1 mouse cellular context compared by ENCODE assay signal in the genomic region with DNA sequence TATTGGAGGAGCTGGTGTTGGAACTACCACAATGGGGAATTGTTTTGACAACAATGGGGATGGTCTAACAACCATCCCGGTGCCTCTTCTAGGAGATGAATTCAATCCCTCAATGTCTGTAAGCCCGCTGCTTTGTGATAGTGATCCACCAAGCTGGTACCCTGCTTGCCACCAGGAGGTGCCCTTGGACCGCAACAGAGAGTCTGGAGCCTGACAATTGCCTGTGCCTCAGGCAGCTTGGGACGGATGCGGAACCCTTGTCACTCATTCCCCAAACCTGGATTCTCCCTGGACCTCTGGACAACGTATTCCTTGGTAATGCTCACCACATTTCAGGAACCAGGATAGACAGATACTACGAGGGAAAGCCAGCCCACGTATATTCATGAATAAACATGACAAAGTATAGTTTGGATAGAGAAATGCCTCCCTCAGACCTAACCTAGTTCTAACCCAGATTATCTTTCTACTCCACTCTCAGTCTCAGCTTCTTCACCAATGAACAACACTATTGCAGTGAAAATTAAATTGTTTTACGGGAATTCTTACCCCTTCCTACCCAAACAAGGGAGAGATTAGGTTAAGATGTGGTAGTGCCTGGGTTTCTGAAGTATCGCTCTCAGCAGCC.
A peak's percentile ranks its signal among the peaks of the same experiment; 100 is the strongest.
TF ChIP-seq lines count a peak whose summit lies in the region.

No protein-coding gene starts in this region.

TF ChIP-seq in MEL, 35 proteins besides CTCF, POLR2A, EP300 and RAD21 (continued from another document):
- TF ChIP-seq HCFC1 (IDR thresholded peaks at IDR 0.05; ENCODE audit: low read depth, low read length), result peak; percentile 30; the same call in 1 of the 2 replicates
- TF ChIP-seq ZC3H11A (IDR thresholded peaks at IDR 0.05; ENCODE audit: low read depth, low read length), result peak; percentile 96
- TF ChIP-seq JUND (IDR thresholded peaks at IDR 0.05; ENCODE audit: low read depth, low read length), result no peak
- no peak for TF ChIP-seq BHLHE40 (IDR thresholded peaks at IDR 0.05; ENCODE audit: borderline replicate concordance, low read depth, low read length)
- no peak for TF ChIP-seq POLR2AphosphoS5 (IDR thresholded peaks at IDR 0.05; ENCODE audit: borderline replicate concordance, low read depth, low read length)
- TF ChIP-seq NELFE (IDR thresholded peaks at IDR 0.05; ENCODE audit: low read depth, low read length), result no peak
- peak; percentile 96 for TF ChIP-seq SMC3 (IDR thresholded peaks at IDR 0.05; ENCODE audit: low read depth, low read length)
- peak; percentile 49; the same call in 1 of the 2 replicates for TF ChIP-seq MYC (IDR thresholded peaks at IDR 0.05; ENCODE audit: low read depth, low read length)
- peak; percentile 20; the same call in 1 of the 2 replicates for TF ChIP-seq GATA1 (IDR thresholded peaks at IDR 0.05; ENCODE audit: low read depth, low read length)
- no peak; the same call in 1 of the 2 replicates for TF ChIP-seq MXI1 (IDR thresholded peaks at IDR 0.05; ENCODE audit: low read depth, low read length)
- TF ChIP-seq SIN3A (IDR thresholded peaks at IDR 0.05; ENCODE audit: low read length), result peak; percentile 74; the same call in 1 of the 2 replicates
- no peak for TF ChIP-seq E2F4 (IDR thresholded peaks at IDR 0.05; ENCODE audit: borderline replicate concordance, low read depth, low read length)
